Mouse (Mus musculus): ENCODE results near the gene Kif3a.
"Not testable (repeated sequence)": the region's sequence is repeated elsewhere in the genome, so short reads cannot be mapped to it uniquely, and the experiment has no call there.

Kif3a gene

GRCm38 (mm10) chr11:53539002-53539491, 28.1 kb upstream of the Kif3a start:
- in situ Hi-C loops (cut with MboI; ENCODE audit: low pct_unique_long_range_greater_than_20kb in 1 of 2, low sequenced_read_pairs in 2 of 2, unreplicated experiment in 1 of 2): no loop called here

GRCm38 (mm10) chr11:53540394-53540793, 26.8 kb upstream of the Kif3a start:
- in situ Hi-C loops (cut with MboI; ENCODE audit: low pct_unique_long_range_greater_than_20kb in 1 of 2, low sequenced_read_pairs in 2 of 2, unreplicated experiment in 1 of 2): no loop called here

DNA sequence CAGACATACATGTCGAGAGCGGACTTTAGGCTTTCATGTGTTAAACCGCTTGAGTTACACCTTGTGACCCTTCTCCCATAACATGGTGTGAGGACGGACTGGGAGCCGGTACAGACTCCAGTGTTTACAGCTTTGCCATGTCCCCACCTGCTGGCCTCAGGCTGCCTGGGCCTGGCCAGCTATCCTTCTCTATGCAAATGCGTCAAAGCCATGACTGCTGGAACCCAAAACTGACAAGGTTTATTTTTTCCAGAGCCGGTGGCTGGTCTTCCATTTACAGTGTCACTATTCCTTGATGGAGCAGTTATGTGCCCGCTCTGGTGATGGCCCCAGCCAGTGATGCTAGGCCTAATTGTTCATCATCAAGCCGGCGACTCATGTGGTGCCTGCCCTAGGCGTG, 26.0 kb upstream of the Kif3a start:
- in situ Hi-C loops (cut with MboI; ENCODE audit: low pct_unique_long_range_greater_than_20kb in 1 of 2, low sequenced_read_pairs in 2 of 2, unreplicated experiment in 1 of 2): no loop called here

- in situ Hi-C loops (cut with MboI; ENCODE audit: low pct_unique_long_range_greater_than_20kb in 1 of 2, low sequenced_read_pairs in 2 of 2, unreplicated experiment in 1 of 2): no loop called here
Observed at GRCm38 (mm10) chr11:53543021-53543420, 24.2 kb upstream of the Kif3a start.

- in situ Hi-C loops (cut with MboI; ENCODE audit: low pct_unique_long_range_greater_than_20kb in 1 of 2, low sequenced_read_pairs in 2 of 2, unreplicated experiment in 1 of 2): no loop called here
Observed at GRCm38 (mm10) chr11:53546271-53546670, 20.9 kb upstream of the Kif3a start.

GRCm38 (mm10) chr11:53547566-53547965, 19.6 kb upstream of the Kif3a start:
- in situ Hi-C loops (cut with MboI; ENCODE audit: low pct_unique_long_range_greater_than_20kb in 1 of 2, low sequenced_read_pairs in 2 of 2, unreplicated experiment in 1 of 2): no loop called here

DNA sequence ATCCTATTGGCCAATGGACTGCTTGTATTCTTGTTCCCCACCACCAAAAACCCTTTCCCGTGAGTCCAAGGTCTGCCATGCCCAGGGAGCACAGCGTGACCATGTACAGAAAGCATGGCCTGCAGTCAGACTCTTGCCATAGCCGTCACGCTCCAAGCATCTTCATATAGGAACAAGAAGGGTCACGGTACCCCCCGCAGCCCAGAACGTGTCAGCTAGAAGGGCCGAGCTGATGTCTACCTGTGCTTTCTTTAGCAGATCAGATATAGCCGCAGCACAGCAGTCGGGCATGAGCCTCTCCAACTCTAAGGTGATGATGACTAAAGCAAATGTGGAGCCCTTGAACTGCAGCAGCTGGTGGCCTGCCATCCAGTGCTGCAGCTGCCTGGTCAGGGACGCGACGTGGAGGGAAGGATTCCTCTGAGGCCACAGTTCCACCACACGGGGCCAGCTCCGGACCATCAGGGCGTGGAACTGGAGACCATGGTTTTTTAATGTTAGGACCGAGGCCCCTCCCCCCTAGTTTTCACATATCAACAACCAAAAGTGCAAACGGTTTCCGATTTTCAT, 19.1 kb upstream of the Kif3a start:
- in situ Hi-C loops (cut with MboI; ENCODE audit: low pct_unique_long_range_greater_than_20kb in 1 of 2, low sequenced_read_pairs in 2 of 2, unreplicated experiment in 1 of 2): no loop called here

- in situ Hi-C loops (cut with MboI; ENCODE audit: low pct_unique_long_range_greater_than_20kb in 1 of 2, low sequenced_read_pairs in 2 of 2, unreplicated experiment in 1 of 2): no loop called here
Observed at GRCm38 (mm10) chr11:53550714-53551113, 16.5 kb upstream of the Kif3a start.

GRCm38 (mm10) chr11:53551754-53552153, 15.4 kb upstream of the Kif3a start:
- in situ Hi-C loops (cut with MboI; ENCODE audit: low pct_unique_long_range_greater_than_20kb in 1 of 2, low sequenced_read_pairs in 2 of 2, unreplicated experiment in 1 of 2): no loop called here

DNA sequence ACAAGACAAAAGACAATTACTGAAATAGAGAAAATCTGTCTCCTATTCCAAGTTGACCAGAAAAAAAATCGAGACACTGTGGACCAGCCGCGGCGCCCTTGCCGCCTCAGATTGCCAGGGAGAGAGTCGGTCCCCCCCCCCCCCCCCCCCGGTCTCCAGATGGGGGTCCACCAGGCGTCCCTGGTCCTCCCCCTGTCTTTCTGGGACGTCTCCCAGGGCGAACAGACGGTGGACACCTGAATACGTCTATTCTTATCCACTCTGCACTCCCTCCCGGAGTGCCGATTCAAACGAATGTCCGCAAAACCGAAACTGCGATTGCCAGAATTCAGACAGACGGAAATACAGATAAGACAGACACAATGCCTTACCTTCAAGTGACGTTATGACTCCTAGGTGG, 10.7 kb upstream of the Kif3a start:
- in situ Hi-C loops (cut with MboI; ENCODE audit: low pct_unique_long_range_greater_than_20kb in 1 of 2, low sequenced_read_pairs in 2 of 2, unreplicated experiment in 1 of 2): not testable (repeated sequence)

DNA sequence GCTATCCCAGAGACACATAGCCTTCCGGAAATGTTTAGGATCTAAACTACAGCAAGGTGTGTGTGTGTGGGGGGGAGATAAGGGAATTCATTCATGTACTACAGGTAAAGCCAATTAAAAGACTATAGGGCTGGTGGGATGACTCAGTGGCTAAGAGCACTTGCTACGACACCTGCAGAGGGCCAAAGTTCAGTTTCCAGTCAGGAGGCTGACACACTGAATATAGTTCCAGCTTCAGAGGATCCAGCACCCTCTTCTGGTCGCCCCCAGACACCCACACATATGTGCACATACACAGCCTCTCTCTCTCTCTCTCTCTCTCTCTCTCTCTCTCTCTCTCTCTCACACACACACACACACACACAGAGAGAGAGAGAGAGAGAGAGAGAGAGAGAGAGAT, 9.2 kb upstream of the Kif3a start:
- in situ Hi-C loops (cut with MboI; ENCODE audit: low pct_unique_long_range_greater_than_20kb in 1 of 2, low sequenced_read_pairs in 2 of 2, unreplicated experiment in 1 of 2): not testable (repeated sequence)

- in situ Hi-C loops (cut with MboI; ENCODE audit: low pct_unique_long_range_greater_than_20kb in 1 of 2, low sequenced_read_pairs in 2 of 2, unreplicated experiment in 1 of 2): not testable (repeated sequence)
Observed at GRCm38 (mm10) chr11:53559980-53560379, 7.2 kb upstream of the Kif3a start.

- in situ Hi-C loops (cut with MboI; ENCODE audit: low pct_unique_long_range_greater_than_20kb in 1 of 2, low sequenced_read_pairs in 2 of 2, unreplicated experiment in 1 of 2): no loop called here
Observed at GRCm38 (mm10) chr11:53561986-53562385, 5.2 kb upstream of the Kif3a start.

GRCm38 (mm10) chr11:53566646-53567045, 533 bp upstream of the Kif3a start:
- in situ Hi-C loops (cut with MboI; ENCODE audit: low pct_unique_long_range_greater_than_20kb in 1 of 2, low sequenced_read_pairs in 2 of 2, unreplicated experiment in 1 of 2): no loop called here

DNA sequence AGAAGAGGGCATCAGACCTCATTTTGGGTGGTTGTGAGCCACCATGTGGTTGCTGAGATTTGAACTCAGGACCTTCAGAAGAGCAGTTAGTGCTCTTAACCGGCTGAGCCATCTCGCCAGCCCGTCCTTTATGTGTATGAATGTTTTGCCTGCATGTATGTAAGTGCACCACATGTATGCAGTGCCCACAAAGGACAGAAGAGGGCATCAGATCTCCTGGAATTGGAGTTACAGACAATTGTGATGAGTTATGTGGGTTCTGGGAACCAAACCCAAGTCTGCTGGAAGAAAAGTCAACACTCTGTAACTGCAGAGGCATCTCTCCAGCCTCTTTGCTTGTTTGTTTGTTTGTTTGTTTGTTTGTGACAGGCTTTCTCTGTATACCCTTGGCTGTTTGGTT, 13.4 kb downstream of the Kif3a start:
- in situ Hi-C loops (cut with MboI; ENCODE audit: low pct_unique_long_range_greater_than_20kb in 1 of 2, low sequenced_read_pairs in 2 of 2, unreplicated experiment in 1 of 2): no loop called here

- in situ Hi-C loops (cut with MboI; ENCODE audit: low pct_unique_long_range_greater_than_20kb in 1 of 2, low sequenced_read_pairs in 2 of 2, unreplicated experiment in 1 of 2): no loop called here
Observed at GRCm38 (mm10) chr11:53583151-53583550, 16.0 kb downstream of the Kif3a start.

- in situ Hi-C loops (cut with MboI; ENCODE audit: low pct_unique_long_range_greater_than_20kb in 1 of 2, low sequenced_read_pairs in 2 of 2, unreplicated experiment in 1 of 2): no loop called here
Observed at GRCm38 (mm10) chr11:53584849-53585248, 17.7 kb downstream of the Kif3a start.

- in situ Hi-C loops (cut with MboI; ENCODE audit: low pct_unique_long_range_greater_than_20kb in 1 of 2, low sequenced_read_pairs in 2 of 2, unreplicated experiment in 1 of 2): no loop called here
Observed at GRCm38 (mm10) chr11:53585510-53585909, 18.3 kb downstream of the Kif3a start.

GRCm38 (mm10) chr11:53588279-53588678, 21.1 kb downstream of the Kif3a start:
- in situ Hi-C loops (cut with MboI; ENCODE audit: low pct_unique_long_range_greater_than_20kb in 1 of 2, low sequenced_read_pairs in 2 of 2, unreplicated experiment in 1 of 2): no loop called here

DNA sequence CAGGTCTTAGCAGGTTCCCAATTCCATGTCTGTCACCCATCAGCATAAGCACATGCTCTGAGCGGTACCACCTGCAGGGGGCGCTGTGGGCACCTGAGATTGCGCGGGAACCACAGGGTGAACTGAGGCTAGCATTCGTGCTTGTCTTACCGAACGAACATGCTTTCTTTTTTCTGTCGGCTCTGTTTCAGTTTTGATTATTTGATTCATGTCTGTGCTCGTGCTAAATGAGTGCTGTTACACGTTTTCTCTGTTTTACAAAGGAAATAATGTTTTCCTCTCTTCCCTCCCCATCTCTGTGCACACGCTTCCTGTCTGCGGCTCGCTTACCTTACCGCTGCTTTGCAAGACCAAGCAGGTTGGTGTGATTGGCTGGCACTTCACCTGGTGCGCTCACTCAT, 23.2 kb downstream of the Kif3a start:
- in situ Hi-C loops (cut with MboI; ENCODE audit: low pct_unique_long_range_greater_than_20kb in 1 of 2, low sequenced_read_pairs in 2 of 2, unreplicated experiment in 1 of 2): no loop called here

DNA sequence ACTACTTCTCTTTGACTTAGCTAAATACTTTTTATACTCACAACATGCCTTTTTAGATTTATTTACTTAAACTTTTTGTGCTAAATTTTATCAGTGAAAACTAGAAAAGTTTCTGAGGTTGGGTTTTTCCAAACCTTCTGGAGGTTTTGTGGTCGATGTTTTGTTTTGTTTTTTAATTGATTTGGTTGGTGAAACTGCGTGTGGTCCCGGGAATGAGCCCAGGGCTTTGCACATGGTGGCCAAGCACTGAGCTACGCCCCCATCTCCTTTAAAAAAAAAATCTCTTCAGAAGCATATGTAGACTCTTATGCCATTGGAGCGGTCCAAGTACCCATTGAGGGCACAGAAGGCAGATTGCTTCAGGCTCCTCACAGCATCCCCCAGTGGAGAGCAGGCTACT, 23.9 kb downstream of the Kif3a start:
- in situ Hi-C loops (cut with MboI; ENCODE audit: low pct_unique_long_range_greater_than_20kb in 1 of 2, low sequenced_read_pairs in 2 of 2, unreplicated experiment in 1 of 2): no loop called here

Measured in mouse embryonic stem cell (cell line).